ENCODE assay signal across 25 mouse cellular contexts in genomic region chr2:104150608-104151397, GRCm38 (mm10). TPM values are rescaled to one million over a fixed set of nuclear protein-coding genes. Genes with fewer than 3 reads are reported as not detected.
DNase-seq lines count a peak whose midpoint lies in the region; ATAC-seq lines count a peak whose summit lies in the region.
"Had no signal": no experiment of that assay in that cellular context is flagged by ENCODE, and none has a peak within 500 bp of the region (broad histone marks: within the 10 kb centered on the region; RNA-seq: fewer than 3 reads in every experiment).

No protein-coding gene starts in this region.

- H3K9me3 ChIP-seq in neural tube, embryonic 15.5 days (replicated peaks), result no peaks in the 10 kb centered on the region
- H3K9me3 ChIP-seq: liver, embryonic 13.5 days; lung, embryonic 15.5 days; midbrain, embryonic 15.5 days had no signal

- H3K4me2 ChIP-seq in neural tube, embryonic 15.5 days, result no peak overlapping the region
- H3K4me2 ChIP-seq: liver, embryonic 13.5 days; lung, embryonic 15.5 days; midbrain, embryonic 15.5 days had no signal

- no peak for ATAC-seq in erythroid progenitor cell, adult 5-6 weeks (replicated peaks; ENCODE audit: low FRiP score, poor library complexity, severe bottlenecking)
- no peak for ATAC-seq in neural tube, embryonic 15.5 days (ENCODE audit: low FRiP score)
- ATAC-seq: activated CD4-positive, CD25-positive, alpha-beta regulatory T cell, adult 4 months; forebrain, embryonic 16.5 days; midbrain, embryonic 15.5 days had no signal

- no peaks in the 10 kb centered on the region for H3K27me3 ChIP-seq in neural tube, embryonic 15.5 days (replicated peaks)
- H3K27me3 ChIP-seq: liver, embryonic 13.5 days; lung, embryonic 15.5 days; midbrain, embryonic 15.5 days had no signal

- peak; percentile 58 for DNase-seq in adrenal gland, adult 2 months
- DNase-seq in adrenal gland, adult 18-20 months (ENCODE audit: low spot score in 2 of 2), result no peak
- peak; percentile 76 for DNase-seq in heart, adult 11 months
- no peak for DNase-seq in heart, postnatal 25 days (ENCODE audit: low spot score)
- DNase-seq in adrenal gland, postnatal 10 days, result peak; percentile 25
- DNase-seq in gastrocnemius, postnatal 25 days, result peak; percentile 47
- DNase-seq: cerebellum, adult 8-10 months; kidney, adult 8-10 months; liver, embryonic 13.5 days; right cerebral cortex, adult 18-20 months; spleen, adult 18-20 months; thymus, adult 2 months had no signal

- intact Hi-C loops in heart, postnatal 25 days (cut with DNase I), result no loop called here

- H3K4me3 ChIP-seq in neural tube, embryonic 15.5 days (replicated peaks), result no peak overlapping the region
- H3K4me3 ChIP-seq: erythroblast, embryonic 14.5 days; liver, embryonic 13.5 days; lung, embryonic 15.5 days; midbrain, embryonic 15.5 days had no signal

- H3K27ac ChIP-seq in neural tube, embryonic 15.5 days (replicated peaks), result no peak overlapping the region
- H3K27ac ChIP-seq: liver, embryonic 13.5 days; lung, embryonic 15.5 days; midbrain, embryonic 15.5 days had no signal

- 92% methylated on average over 6 of the region's 6 CpGs for WGBS in neural tube, embryonic 15.5 days

- no peaks in the 10 kb centered on the region for H3K4me1 ChIP-seq in neural tube, embryonic 15.5 days
- H3K4me1 ChIP-seq: lung, embryonic 15.5 days; midbrain, embryonic 15.5 days had no signal

- peaks cover 34% of the 10 kb centered on the region for H3K36me3 ChIP-seq in neural tube, embryonic 15.5 days
- H3K36me3 ChIP-seq: liver, embryonic 13.5 days; lung, embryonic 15.5 days; midbrain, embryonic 15.5 days had no signal

- H3K9ac ChIP-seq in neural tube, embryonic 15.5 days (replicated peaks), result no peak overlapping the region
- H3K9ac ChIP-seq: liver, embryonic 13.5 days; lung, embryonic 15.5 days; midbrain, embryonic 15.5 days had no signal

RNA-seq across cellular contexts. Expression of gene A930018P22Rik, which starts 28.2 kb away (rescaled TPM):
- 1 to 10 TPM in 1 of 2 experiments, under 1 TPM in 1; 0.73 to 1.6 TPM for total RNA-seq in adrenal gland, adult 2 months (2021)
- 1.8 and 3.3 TPM in 2 replicates for polyA plus RNA-seq in adrenal gland, adult 2 months (2012; rRNA removed)
- 1 to 10 TPM in 1 of 2 experiments, under 1 TPM in 1; 0.89 to 1.5 TPM for total RNA-seq in adrenal gland, adult 18-20 months (2021)
- under 1 TPM; 0.42 to 0.56 TPM for total RNA-seq in heart, postnatal 25 days (2021)
- total RNA-seq in adrenal gland, postnatal 10 days (2021), result 1 to 10 TPM; 1.7 to 2.0 TPM
- 1 to 10 TPM; 1.0 to 1.3 TPM for total RNA-seq in gastrocnemius, postnatal 25 days (2021)
- total RNA-seq in erythroid progenitor cell, adult 5-6 weeks (2015; ENCODE audit: low replicate concordance), result 1.7 TPM in 1 of 2 replicates, not detected in the other
- total RNA-seq in erythroid progenitor cell, adult 5-6 weeks (2017; ENCODE audit: low replicate concordance), result not detected in 2 replicates
- polyA plus RNA-seq in neural tube, embryonic 15.5 days (2015; fragmentation: Nextera tagmentation; extraction: Ambion mirVana), result not detected in 2 replicates
- total RNA-seq: layer of hippocampus, postnatal 14 days; left cerebral cortex, postnatal 25 days had no signal
- polyA plus RNA-seq: activated CD4-positive, CD25-positive, alpha-beta regulatory T cell, adult 4 months; forebrain, embryonic 16.5 days; heart, embryonic 14.5 days; hindbrain, embryonic 11.5 days; large intestine, adult 2 months; lung, embryonic 15.5 days; midbrain, embryonic 15.5 days; stomach, embryonic 14.5 days; thymus, adult 2 months had no signal

RNA-seq across cellular contexts. Expression of gene Cd59a, which starts 55.2 kb away (rescaled TPM):
- 100 to 1,000 TPM; 113 to 117 TPM for total RNA-seq in adrenal gland, adult 2 months (2021)
- 24.5 and 30.9 TPM in 2 replicates for polyA plus RNA-seq in adrenal gland, adult 2 months (2012; rRNA removed)
- total RNA-seq in adrenal gland, adult 18-20 months (2021), result 100 to 1,000 TPM in 1 of 2 experiments, 10 to 100 TPM in 1; 99.7 to 107 TPM
- total RNA-seq in heart, postnatal 25 days (2021), result 10 to 100 TPM; 48.8 to 49.2 TPM
- total RNA-seq in adrenal gland, postnatal 10 days (2021), result 10 to 100 TPM; 30.2 to 38.2 TPM
- total RNA-seq in gastrocnemius, postnatal 25 days (2021), result 10 to 100 TPM; 16.3 to 22.5 TPM
- 47.9 and 52.0 TPM in 2 replicates for total RNA-seq in erythroid progenitor cell, adult 5-6 weeks (2015; ENCODE audit: low replicate concordance)
- 38.4 and 43.1 TPM in 2 replicates for total RNA-seq in erythroid progenitor cell, adult 5-6 weeks (2017; ENCODE audit: low replicate concordance)
- polyA plus RNA-seq in neural tube, embryonic 15.5 days (2015; fragmentation: Nextera tagmentation; extraction: Ambion mirVana), result 16.7 and 19.3 TPM in 2 replicates

Comparison
In these comparisons a context has a peak if more than half of its experiments do, and no peak if none do; other contexts are left out.
1. DNase-seq: peak in adrenal gland, adult 2 months (single experiment), heart, adult 11 months (single experiment), adrenal gland, postnatal 10 days (single experiment) and gastrocnemius, postnatal 25 days (single experiment); none in adrenal gland, adult 18-20 months (0 of 2) and heart, postnatal 25 days (single experiment).